Mouse (Mus musculus) embryonic facial prominence, embryonic 11.5 days (tissue): Measurements from ENCODE around the gene Eif2b5. TPM values are rescaled to one million over a fixed set of nuclear protein-coding genes. Genes with fewer than 3 reads are reported as not detected.

Experiments used
- ATAC-seq: fragments of 200-750 bp; cut with Nextera tagmentation; replicated peaks from 2 replicates; pipeline ENCODE4 v1.8.0; 2017; ENCODE audit warnings: low read depth; ENCODE audit not compliant: insufficient number of reproducible peaks, low FRiP score, low TSS enrichment
- DNase-seq: peaks from one replicate; pipeline ENCODE4 v3.0.0-alpha.2; 2015; ENCODE audit warnings: low spot score
- H3K27ac ChIP-seq: fragments of 300-500 bp; sonication (generic); replicated peaks from 2 replicates; pipeline ENCODE4 v1.5.1; 2014; ENCODE audit warnings: mild to moderate bottlenecking, low read depth, low read length, control low read depth
- H3K27me3 ChIP-seq: fragments of 300-500 bp; sonication (generic); 2 replicates; pipeline ENCODE4 v1.6.1; 2014; ENCODE audit warnings: mild to moderate bottlenecking, low read length, moderate library complexity, mixed read lengths; ENCODE audit not compliant: control insufficient read depth, insufficient read depth
- H3K36me3 ChIP-seq: fragments of 300-500 bp; sonication (generic); replicated peaks from 2 replicates; pipeline ENCODE4 v1.6.1; 2014; ENCODE audit warnings: low read depth, mild to moderate bottlenecking, low read length, moderate library complexity, mixed read lengths; ENCODE audit not compliant: control insufficient read depth, insufficient read depth
- H3K4me1 ChIP-seq: fragments of 300-500 bp; sonication (generic); 2 replicates; pipeline ENCODE4 v1.6.1; 2014; ENCODE audit warnings: low read length, mixed read lengths; ENCODE audit not compliant: control insufficient read depth, insufficient read depth
- H3K4me2 ChIP-seq: fragments of 300-500 bp; sonication (generic); 2 replicates; pipeline ENCODE4 v1.6.1; 2014; ENCODE audit warnings: low read depth, mild to moderate bottlenecking, control low read depth, low read length, moderate library complexity
- H3K4me3 ChIP-seq: fragments of 300-500 bp; sonication (generic); 2 replicates; pipeline ENCODE4 v1.5.1; 2014; ENCODE audit warnings: low read depth, low read length, control low read depth
- H3K9ac ChIP-seq: fragments of 300-500 bp; sonication (generic); replicated peaks from 2 replicates; pipeline ENCODE4 v1.6.1; 2014; ENCODE audit warnings: mild to moderate bottlenecking, control low read depth, low read length
- H3K9me3 ChIP-seq: fragments of 300-500 bp; sonication (generic); replicated peaks from 2 replicates; pipeline ENCODE4 v1.6.1; 2016; ENCODE audit warnings: mild to moderate bottlenecking, low read length, inconsistent platforms, mixed read lengths; ENCODE audit not compliant: control insufficient read depth
- WGBS: fragments of 180-500 bp; shearing (Covaris S2); extraction: QIAGEN DNeasy Blood & Tissue Kit; methylation state at CpG from one replicate; pipeline ENCODE4 v1.1.7; 2014; 5-methylcytosine and 5-hydroxymethylcytosine counted together
- polyA plus RNA-seq: library from polyadenylated mRNA; unstranded; fragments of >200 nt; fragmentation: Nextera tagmentation; extraction: Ambion mirVana; gene quantifications from 2 replicates; pipeline ENCODE4 v1.2.1, GENCODE M21; 2014

Eif2b5 gene
- polyA plus RNA-seq, 1 experiment from 2014 or later = 144 TPM

- WGBS = 96% methylated on average over 20 of the region's 20 CpGs
- Histone ChIP-seq H3K4me3 (no peak overlapping the region), H3K9me3 (no peaks in the 10 kb centered on the region), H3K36me3 (peaks cover 29% of the 10 kb centered on the region), H3K9ac (no peak overlapping the region), H3K4me2 (no peak overlapping the region), H3K4me1 (no peaks in the 10 kb centered on the region), H3K27me3 (no peaks in the 10 kb centered on the region), H3K27ac (no peak overlapping the region)
- DNase-seq = no peak
- ATAC-seq = no peak
Observed at GRCm38 (mm10) chr16:20530941-20531340, 32.3 kb downstream of the Eif2b5 start.

- no peak for ATAC-seq
- no peak overlapping the region for H3K4me3 ChIP-seq
- H3K27me3 ChIP-seq = no peaks in the 10 kb centered on the region
- 49% methylated on average over 10 of the region's 10 CpGs for WGBS
- DNase-seq = no peak
- H3K4me1 ChIP-seq = peaks cover 3% of the 10 kb centered on the region
- peaks cover 9% of the 10 kb centered on the region for H3K36me3 ChIP-seq
- no peak overlapping the region for H3K4me2 ChIP-seq
- no peak overlapping the region for H3K27ac ChIP-seq
- H3K9ac ChIP-seq = no peak overlapping the region
- no peaks in the 10 kb centered on the region for H3K9me3 ChIP-seq
Observed at GRCm38 (mm10) chr16:20534617-20535295, 36.1 kb downstream of the Eif2b5 start.

- ATAC-seq (peak; percentile 98), DNase-seq (peak; percentile 100)
- no peaks in the 10 kb centered on the region for H3K27me3 ChIP-seq
- H3K27ac ChIP-seq = no peak within 1 kb of the TSS
- under 1% methylated on average over 52 of the region's 52 CpGs for WGBS
- H3K36me3 ChIP-seq = peaks cover 11% of the 10 kb centered on the region
- peak within 1 kb of the TSS; percentile 84 for H3K9ac ChIP-seq
- peak within 1 kb of the TSS; percentile 70 for H3K4me2 ChIP-seq
- H3K9me3 ChIP-seq = no peaks in the 10 kb centered on the region
- peaks cover 3% of the 10 kb centered on the region for H3K4me1 ChIP-seq
- peak within 1 kb of the TSS; percentile 69 for H3K4me3 ChIP-seq
Observed at GRCm38 (mm10) chr16:20535296-20536080, 36.9 kb downstream of the Eif2b5 start, which contains the start of gene Ap2m1. Ap2m1 (plus strand) TSS chr16:20535478.

GRCm38 (mm10) chr16:20536081-20536665, 37.6 kb downstream of the Eif2b5 start:
- DNase-seq (no peak), ATAC-seq (no peak)
- H3K9me3 ChIP-seq = no peaks in the 10 kb centered on the region
- H3K4me3 ChIP-seq = peak overlapping the region; percentile 69
- H3K27me3 ChIP-seq = no peaks in the 10 kb centered on the region
- no peak overlapping the region for H3K27ac ChIP-seq
- WGBS = 38% methylated on average over 9 of the region's 9 CpGs
- peaks cover 3% of the 10 kb centered on the region for H3K4me1 ChIP-seq
- peak overlapping the region; percentile 84 for H3K9ac ChIP-seq
- H3K36me3 ChIP-seq = peaks cover 4% of the 10 kb centered on the region
- H3K4me2 ChIP-seq = peak overlapping the region; percentile 70

- Histone ChIP-seq H3K4me1 (peaks cover 3% of the 10 kb centered on the region), H3K4me3 (peak overlapping the region; percentile 18; the same call in 1 of the 2 replicates), H3K9me3 (no peaks in the 10 kb centered on the region), H3K4me2 (peak overlapping the region; percentile 5), H3K27me3 (no peaks in the 10 kb centered on the region), H3K27ac (no peak overlapping the region), H3K9ac (peak overlapping the region; percentile 33), H3K36me3 (peaks cover 3% of the 10 kb centered on the region)
- DNase-seq (no peak), ATAC-seq (no peak)
- 21% methylated on average over 5 of the region's 5 CpGs for WGBS
Observed at GRCm38 (mm10) chr16:20537071-20537471, 38.5 kb downstream of the Eif2b5 start.

- 50% methylated on average over 6 of the region's 6 CpGs for WGBS
- H3K27ac ChIP-seq = no peak overlapping the region
- H3K4me3 ChIP-seq = no peak overlapping the region
- H3K36me3 ChIP-seq = peaks cover 3% of the 10 kb centered on the region
- DNase-seq (no peak), ATAC-seq (no peak)
- H3K9me3 ChIP-seq = no peaks in the 10 kb centered on the region
- H3K4me2 ChIP-seq = peak overlapping the region; percentile 5
- peaks cover 3% of the 10 kb centered on the region for H3K4me1 ChIP-seq
- peak overlapping the region; percentile 33 for H3K9ac ChIP-seq
- H3K27me3 ChIP-seq = no peaks in the 10 kb centered on the region
Observed at GRCm38 (mm10) chr16:20537601-20538320, 39.1 kb downstream of the Eif2b5 start.

- H3K9ac ChIP-seq = no peak overlapping the region
- peaks cover 7% of the 10 kb centered on the region for H3K36me3 ChIP-seq
- 79% methylated on average over 3 of the region's 3 CpGs for WGBS
- H3K4me2 ChIP-seq = no peak overlapping the region
- DNase-seq = no peak
- ATAC-seq = no peak
- H3K9me3 ChIP-seq = no peaks in the 10 kb centered on the region
- no peak overlapping the region for H3K27ac ChIP-seq
- H3K4me1 ChIP-seq = peaks cover 3% of the 10 kb centered on the region
- no peaks in the 10 kb centered on the region for H3K27me3 ChIP-seq
- H3K4me3 ChIP-seq = no peak overlapping the region
Observed at GRCm38 (mm10) chr16:20539649-20540048, 41.0 kb downstream of the Eif2b5 start.
